Mouse (Mus musculus) hindbrain, embryonic 11.5 days (tissue): ENCODE measurements around the gene Pparg. TPM values are rescaled to one million over a fixed set of nuclear protein-coding genes. Genes with fewer than 3 reads are reported as not detected.

Experiments
- ATAC-seq: fragments of 200-750 bp; cut with Nextera tagmentation; 2 replicates; pipeline ENCODE4 v1.8.0; 2017; ENCODE audit warnings: mild to moderate bottlenecking, moderate TSS enrichment, moderate library complexity; ENCODE audit not compliant: low FRiP score
- DNase-seq: peaks from one replicate; pipeline ENCODE4 v3.0.0-alpha.2; 2015; ENCODE audit warnings: low spot score
- H3K27ac ChIP-seq: fragments of 300-500 bp; sonication (generic); 2 replicates; pipeline ENCODE4 v1.5.1; 2014; ENCODE audit warnings: mild to moderate bottlenecking, low read depth, low read length
- H3K27me3 ChIP-seq: fragments of 300-500 bp; sonication (generic); 2 replicates; pipeline ENCODE4 v1.6.1; 2014; ENCODE audit warnings: mild to moderate bottlenecking, low read length, moderate library complexity, mixed read lengths; ENCODE audit not compliant: control insufficient read depth, insufficient read depth
- H3K36me3 ChIP-seq: fragments of 300-500 bp; sonication (generic); 2 replicates; pipeline ENCODE4 v1.6.1; 2014; ENCODE audit warnings: mild to moderate bottlenecking, low read length, moderate library complexity, mixed read lengths; ENCODE audit not compliant: control insufficient read depth, insufficient read depth
- H3K4me1 ChIP-seq: fragments of 300-500 bp; sonication (generic); replicated peaks from 2 replicates; pipeline ENCODE4 v1.6.1; 2014; ENCODE audit warnings: low read length, mixed read lengths; ENCODE audit not compliant: control insufficient read depth, insufficient read depth
- H3K4me2 ChIP-seq: fragments of 300-500 bp; sonication (generic); replicated peaks from 2 replicates; pipeline ENCODE4 v1.6.1; 2014; ENCODE audit warnings: mild to moderate bottlenecking, low read depth, low read length
- H3K4me3 ChIP-seq: fragments of 300-500 bp; sonication (generic); 2 replicates; pipeline ENCODE4 v1.5.1; 2014; ENCODE audit warnings: low read depth, low read length
- H3K9ac ChIP-seq: fragments of 300-500 bp; sonication (generic); 2 replicates; pipeline ENCODE4 v1.6.1; 2014; ENCODE audit warnings: low read depth, low read length
- H3K9me3 ChIP-seq: fragments of 300-500 bp; sonication (generic); 2 replicates; pipeline ENCODE4 v1.6.1; 2016; ENCODE audit warnings: low read length; ENCODE audit not compliant: control insufficient read depth
- WGBS: fragments of 180-500 bp; shearing (Covaris S2); extraction: QIAGEN DNeasy Blood & Tissue Kit; methylation state at CpG from one replicate; pipeline ENCODE4 v1.1.7; 2014; 5-methylcytosine and 5-hydroxymethylcytosine counted together
- polyA plus RNA-seq: library from polyadenylated mRNA; unstranded; fragments of >200 nt; fragmentation: Nextera tagmentation; extraction: Ambion mirVana; gene quantifications from 2 replicates; pipeline ENCODE4 v1.2.1, GENCODE M21; 2014

Pparg gene
- polyA plus RNA-seq, 1 experiment from 2014 or later: 0.37 TPM

- WGBS: 83% methylated on average over 8 of the region's 8 CpGs
- H3K36me3 ChIP-seq: no peaks in the 10 kb centered on the region
- no peaks in the 10 kb centered on the region for H3K4me1 ChIP-seq
- ATAC-seq (no peak), DNase-seq (no peak)
- H3K27ac ChIP-seq: no peak overlapping the region
- no peak overlapping the region for H3K9ac ChIP-seq
- no peaks in the 10 kb centered on the region for H3K27me3 ChIP-seq
- no peak overlapping the region for H3K4me3 ChIP-seq
- H3K4me2 ChIP-seq: no peak overlapping the region
- H3K9me3 ChIP-seq: no peaks in the 10 kb centered on the region
These were observed 39.6 kb upstream of the Pparg start for GRCm38 (mm10) chr6:115320927-115321714.

- Histone ChIP-seq H3K4me3 (no peak overlapping the region), H3K9me3 (no peaks in the 10 kb centered on the region), H3K4me2 (no peak overlapping the region), H3K27ac (no peak overlapping the region), H3K27me3 (no peaks in the 10 kb centered on the region), H3K9ac (no peak overlapping the region), H3K36me3 (no peaks in the 10 kb centered on the region), H3K4me1 (no peaks in the 10 kb centered on the region)
- ATAC-seq (no peak), DNase-seq (no peak)
- WGBS: 80% methylated on average over 6 of the region's 6 CpGs
These were observed 38.8 kb upstream of the Pparg start for GRCm38 (mm10) chr6:115321883-115322351.

GRCm38 (mm10) chr6:115322956-115323355 lies 37.8 kb upstream of the Pparg start:
- no peaks in the 10 kb centered on the region for H3K9me3 ChIP-seq
- DNase-seq (no peak), ATAC-seq (no peak)
- H3K4me2 ChIP-seq: no peak overlapping the region
- no peaks in the 10 kb centered on the region for H3K36me3 ChIP-seq
- 94% methylated on average over 5 of the region's 5 CpGs for WGBS
- no peak overlapping the region for H3K9ac ChIP-seq
- no peak overlapping the region for H3K4me3 ChIP-seq
- no peaks in the 10 kb centered on the region for H3K27me3 ChIP-seq
- H3K4me1 ChIP-seq: no peaks in the 10 kb centered on the region
- H3K27ac ChIP-seq: no peak overlapping the region

- Histone ChIP-seq H3K27me3 (no peaks in the 10 kb centered on the region), H3K9ac (no peak overlapping the region), H3K4me2 (no peak overlapping the region), H3K27ac (no peak overlapping the region), H3K36me3 (no peaks in the 10 kb centered on the region), H3K4me3 (no peak overlapping the region), H3K9me3 (no peaks in the 10 kb centered on the region), H3K4me1 (no peaks in the 10 kb centered on the region)
- ATAC-seq: no peak
- DNase-seq: no peak
These were observed 29.8 kb upstream of the Pparg start for GRCm38 (mm10) chr6:115330964-115331363.

GRCm38 (mm10) chr6:115333099-115333694 lies 27.6 kb upstream of the Pparg start:
- H3K9ac ChIP-seq: no peak overlapping the region
- H3K4me1 ChIP-seq: no peaks in the 10 kb centered on the region
- ATAC-seq: no peak
- H3K27me3 ChIP-seq: no peaks in the 10 kb centered on the region
- H3K36me3 ChIP-seq: no peaks in the 10 kb centered on the region
- no peak overlapping the region for H3K27ac ChIP-seq
- no peaks in the 10 kb centered on the region for H3K9me3 ChIP-seq
- DNase-seq: no peak
- H3K4me2 ChIP-seq: no peak overlapping the region
- WGBS: 63% methylated on average over 2 of the region's 2 CpGs
- no peak overlapping the region for H3K4me3 ChIP-seq

- ATAC-seq (no peak), DNase-seq (no peak)
- 32% methylated on average over 6 of the region's 6 CpGs for WGBS
- H3K9me3 ChIP-seq: no peaks in the 10 kb centered on the region
- no peaks in the 10 kb centered on the region for H3K4me1 ChIP-seq
- no peak overlapping the region for H3K4me2 ChIP-seq
- H3K36me3 ChIP-seq: no peaks in the 10 kb centered on the region
- H3K4me3 ChIP-seq: no peak overlapping the region
- H3K9ac ChIP-seq: no peak overlapping the region
- no peak overlapping the region for H3K27ac ChIP-seq
- no peaks in the 10 kb centered on the region for H3K27me3 ChIP-seq
These were observed 25.2 kb upstream of the Pparg start for GRCm38 (mm10) chr6:115335536-115335935.

- Histone ChIP-seq H3K27me3 (no peaks in the 10 kb centered on the region), H3K9ac (no peak overlapping the region), H3K4me1 (no peaks in the 10 kb centered on the region; the same call in 1 of the 2 replicates), H3K4me3 (no peak overlapping the region), H3K36me3 (no peaks in the 10 kb centered on the region), H3K4me2 (no peak overlapping the region), H3K27ac (no peak overlapping the region), H3K9me3 (no peaks in the 10 kb centered on the region)
- 96% methylated on average over 2 of the region's 2 CpGs for WGBS
- ATAC-seq: no peak
- DNase-seq: no peak
These were observed 20.7 kb upstream of the Pparg start for GRCm38 (mm10) chr6:115340084-115340483.

GRCm38 (mm10) chr6:115343096-115343495 lies 17.7 kb upstream of the Pparg start:
- no peak overlapping the region for H3K4me3 ChIP-seq
- ATAC-seq (no peak), DNase-seq (no peak)
- no peaks in the 10 kb centered on the region for H3K36me3 ChIP-seq
- 73% methylated on average over 4 of the region's 4 CpGs for WGBS
- no peaks in the 10 kb centered on the region; the same call in 1 of the 2 replicates for H3K4me1 ChIP-seq
- H3K9ac ChIP-seq: no peak overlapping the region
- H3K27me3 ChIP-seq: no peaks in the 10 kb centered on the region
- no peak overlapping the region for H3K4me2 ChIP-seq
- H3K9me3 ChIP-seq: no peaks in the 10 kb centered on the region
- H3K27ac ChIP-seq: no peak overlapping the region

GRCm38 (mm10) chr6:115343570-115343969 lies 17.2 kb upstream of the Pparg start:
- Histone ChIP-seq H3K4me1 (no peaks in the 10 kb centered on the region; the same call in 1 of the 2 replicates), H3K4me3 (no peak overlapping the region), H3K36me3 (no peaks in the 10 kb centered on the region), H3K27me3 (no peaks in the 10 kb centered on the region), H3K9ac (no peak overlapping the region), H3K9me3 (no peaks in the 10 kb centered on the region), H3K27ac (no peak overlapping the region), H3K4me2 (no peak overlapping the region)
- no peak for ATAC-seq
- DNase-seq: no peak
- WGBS: 53% methylated on average over 5 of the region's 5 CpGs
